Mouse (Mus musculus): Measurements from ENCODE around the gene Rabepk. TPM values are rescaled to one million over a fixed set of nuclear protein-coding genes. Genes with fewer than 3 reads are reported as not detected.

The Rabepk gene
- total and polyA plus RNA-seq, 3 experiments: 47.1 to 85.3 TPM; not detected in 1

DNA sequence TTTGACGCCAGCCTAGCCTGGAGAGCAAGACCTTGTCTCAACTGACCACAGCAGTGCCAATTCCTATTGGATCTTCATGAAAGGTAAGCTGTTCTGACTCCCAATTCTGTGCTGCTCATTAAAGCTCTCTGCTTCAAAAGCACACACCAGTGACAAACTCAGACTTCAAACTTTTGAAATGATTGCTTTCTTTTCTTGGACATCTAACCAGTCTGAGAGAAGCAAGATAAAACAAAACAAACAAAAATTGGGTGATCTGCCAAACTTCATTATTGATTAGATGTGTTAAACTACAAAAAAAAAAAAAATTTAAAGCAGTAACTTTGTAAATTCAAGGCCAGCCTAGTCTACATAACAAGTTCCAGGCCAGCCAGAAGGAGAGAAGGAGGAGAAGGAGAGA lies 42.4 kb downstream of the Rabepk start:
- no peak overlapping the region for H3K9ac ChIP-seq (ENCODE audit: control insufficient read depth, low read depth, low read length, poor library complexity, severe bottlenecking)
- peaks cover 0 to 5% of the 10 kb centered on the region in 2 experiments; a peak in 2 of 4 replicates for H3K36me3 ChIP-seq (ENCODE audit: control insufficient read depth in 1 of 2, insufficient read depth in 2 of 2, low read length in 2 of 2)
- no peak for DNase-seq (ENCODE audit: low read depth, low spot score)
- no peak overlapping the region for H3K4me3 ChIP-seq (ENCODE audit: control insufficient read depth in 1 of 2, insufficient read depth in 1 of 2, low read depth in 2 of 2, low read length in 2 of 2)
- no peak overlapping the region for H3K27ac ChIP-seq (ENCODE audit: control insufficient read depth, low read depth, low read length)
- H3K9me3 ChIP-seq (replicated peaks; ENCODE audit: insufficient read depth, low read length): no peaks in the 10 kb centered on the region
- no peak for TF ChIP-seq USF2 (IDR thresholded peaks at IDR 0.05; ENCODE audit: borderline replicate concordance in 1 of 2, insufficient read depth in 1 of 2, low read depth in 1 of 2, low read length in 2 of 2)
- no peak for TF ChIP-seq MYB (IDR thresholded peaks at IDR 0.05; ENCODE audit: low read depth, low read length)
- TF ChIP-seq SMC3 (IDR thresholded peaks at IDR 0.05; ENCODE audit: low read depth, low read length): no peak
- TF ChIP-seq SIN3A (IDR thresholded peaks at IDR 0.05; ENCODE audit: low read length): no peak
- TF ChIP-seq ZKSCAN1 (IDR thresholded peaks at IDR 0.05; ENCODE audit: low read depth, low read length): no peak
- TF ChIP-seq NRF1 (IDR thresholded peaks at IDR 0.05; ENCODE audit: insufficient read depth, low read depth, low read length, poor library complexity, severe bottlenecking): no peak
- TF ChIP-seq MYC (IDR thresholded peaks at IDR 0.05; ENCODE audit: low read depth, low read length): no peak
- no peak for TF ChIP-seq EP300 (IDR thresholded peaks at IDR 0.05; ENCODE audit: low read depth in 1 of 2, low read length in 2 of 2)
- TF ChIP-seq POLR2AphosphoS2 (IDR thresholded peaks at IDR 0.05; ENCODE audit: low read length): no peak
- no peak for TF ChIP-seq RAD21 (IDR thresholded peaks at IDR 0.05; ENCODE audit: low read depth, low read length)
- no peak for TF ChIP-seq CHD2 (IDR thresholded peaks at IDR 0.05; ENCODE audit: low read length)
- no peak for TF ChIP-seq ZC3H11A (IDR thresholded peaks at IDR 0.05; ENCODE audit: low read depth, low read length)
- TF ChIP-seq ZMIZ1 (IDR thresholded peaks at IDR 0.05; ENCODE audit: low read depth, low read length): no peak
- no peak for TF ChIP-seq ZNF384 (IDR thresholded peaks at IDR 0.05; ENCODE audit: low read depth, low read length)
- no peak for TF ChIP-seq POLR2AphosphoS5 (IDR thresholded peaks at IDR 0.05; ENCODE audit: borderline replicate concordance, low read depth, low read length)
- TF ChIP-seq HCFC1 (IDR thresholded peaks at IDR 0.05; ENCODE audit: low read depth, low read length): no peak
- TF ChIP-seq MXI1 (IDR thresholded peaks at IDR 0.05; ENCODE audit: low read depth, low read length): no peak
- peaks cover 0 to 2% of the 10 kb centered on the region in 2 experiments; a peak in 2 of 4 replicates for H3K27me3 ChIP-seq (ENCODE audit: control insufficient read depth in 1 of 2, insufficient read depth in 2 of 2, low read length in 2 of 2)
- H3K4me1 ChIP-seq (ENCODE audit: control insufficient read depth in 1 of 2, insufficient read depth in 2 of 2, low read length in 2 of 2): peaks cover 3 to 7% of the 10 kb centered on the region in 2 experiments; a peak in 2 of 4 replicates
- H3K79me2 ChIP-seq (ENCODE audit: control insufficient read depth, insufficient read depth, low read length, poor library complexity): peaks cover 17% of the 10 kb centered on the region

DNA sequence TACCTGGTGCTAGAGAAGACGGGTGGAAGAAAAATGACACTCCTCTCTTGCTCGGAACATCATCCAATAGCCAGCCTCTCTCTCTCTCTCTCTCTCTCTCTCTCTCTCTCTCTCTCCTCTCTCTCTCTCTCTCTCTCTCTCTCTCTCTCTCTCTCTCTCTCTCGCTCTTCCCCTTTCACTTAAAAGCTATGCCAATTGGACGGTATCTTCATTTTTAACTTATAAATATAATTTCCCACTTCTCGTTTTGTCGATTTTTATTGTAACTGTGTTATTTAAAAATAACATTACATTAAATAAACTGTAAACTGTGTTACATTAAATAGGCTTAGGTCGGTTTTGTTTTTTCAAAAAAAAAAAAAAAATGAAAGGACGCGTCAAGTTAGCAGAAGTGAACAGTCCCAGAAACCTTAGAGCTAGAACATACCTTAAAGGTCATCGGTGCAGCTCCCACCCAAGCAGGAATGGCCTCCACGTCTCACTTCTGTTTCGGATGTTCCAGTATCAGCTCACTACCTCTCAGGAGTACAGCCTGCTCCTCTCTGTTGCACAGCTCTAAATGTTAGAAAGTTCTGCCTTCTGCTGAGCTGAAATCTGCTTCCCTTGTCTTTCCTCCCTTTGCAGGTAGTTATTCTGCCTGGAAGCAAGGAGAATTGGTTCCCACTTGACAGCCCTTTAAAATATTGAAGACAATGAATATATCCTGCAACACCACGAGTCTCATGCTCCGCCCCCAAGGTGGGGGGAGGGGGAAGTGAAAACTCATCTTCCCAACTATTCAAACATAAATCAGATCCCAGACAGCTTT lies 45.0 kb downstream of the Rabepk start, which contains the start of gene Gapvd1:
Gene Gapvd1, minus strand, starts transcription at position 682 of the 808 bp plus-strand sequence.
- TF ChIP-seq MYC (IDR thresholded peaks at IDR 0.05; ENCODE audit: low read depth, low read length) (0 out of 2 replicates have a peak, but pooled peaks have one; percentile 46), MAX (IDR thresholded peaks at IDR 0.05; ENCODE audit: low read length) (0 out of 2 replicates have a peak, but pooled peaks have one; percentile 50), SIN3A (IDR thresholded peaks at IDR 0.05; ENCODE audit: low read length) (peak; percentile 60), EP300 (IDR thresholded peaks at IDR 0.05; ENCODE audit: low read depth in 1 of 2, low read length in 2 of 2) (no peak; a peak in 1 of 4 replicates), TBP (IDR thresholded peaks at IDR 0.05; ENCODE audit: low read depth, low read length) (peak; percentile 54), MXI1 (IDR thresholded peaks at IDR 0.05; ENCODE audit: low read depth, low read length) (peak; percentile 76), CHD2 (IDR thresholded peaks at IDR 0.05; ENCODE audit: low read length) (peak; percentile 14; the same call in 1 of the 2 replicates), JUND (IDR thresholded peaks at IDR 0.05; ENCODE audit: low read depth, low read length) (peak; percentile 99), POLR2A (IDR thresholded peaks at IDR 0.05; ENCODE audit: control insufficient read depth in 1 of 2, insufficient read depth in 1 of 2, low read depth in 1 of 2, low read length in 2 of 2, poor library complexity in 1 of 2) (0 out of 4 replicates have a peak, but pooled peaks of 1 of the 2 experiments have one; percentile 7), TAL1 (IDR thresholded peaks at IDR 0.05; ENCODE audit: low read length) (no peak), POLR2AphosphoS2 (IDR thresholded peaks at IDR 0.05; ENCODE audit: low read length) (peak; percentile 51), ZNF384 (IDR thresholded peaks at IDR 0.05; ENCODE audit: low read depth, low read length) (peak; percentile 54), CHD1 (IDR thresholded peaks at IDR 0.05; ENCODE audit: low read depth, low read length) (peak; percentile 94), RCOR1 (IDR thresholded peaks at IDR 0.05; ENCODE audit: low read depth, low read length) (no peak)
- Histone ChIP-seq H3K79me2 (ENCODE audit: control insufficient read depth, insufficient read depth, low read length, poor library complexity) (peaks cover 39% of the 10 kb centered on the region), H3K4me3 (ENCODE audit: control insufficient read depth in 1 of 2, insufficient read depth in 1 of 2, low read depth in 2 of 2, low read length in 2 of 2) (peak within 1 kb of the TSS; percentile 100), H3K36me3 (ENCODE audit: control insufficient read depth in 1 of 2, insufficient read depth in 2 of 2, low read length in 2 of 2) (peaks cover 0 to 29% of the 10 kb centered on the region in 2 experiments; a peak in 2 of 4 replicates), H3K9me3 (replicated peaks; ENCODE audit: insufficient read depth, low read length) (no peaks in the 10 kb centered on the region), H3K27ac (ENCODE audit: control insufficient read depth, low read depth, low read length) (peak within 1 kb of the TSS; percentile 83), H3K9ac (ENCODE audit: control insufficient read depth, low read depth, low read length, poor library complexity, severe bottlenecking) (peak within 1 kb of the TSS; percentile 100), H3K4me1 (ENCODE audit: control insufficient read depth in 1 of 2, insufficient read depth in 2 of 2, low read length in 2 of 2) (peaks cover 10 to 25% of the 10 kb centered on the region in 2 experiments), H3K27me3 (ENCODE audit: control insufficient read depth in 1 of 2, insufficient read depth in 2 of 2, low read length in 2 of 2) (peaks cover 0 to 2% of the 10 kb centered on the region in 2 experiments; a peak in 2 of 4 replicates)
- peak; percentile 64 for DNase-seq (ENCODE audit: low read depth, low spot score)
